Mouse (Mus musculus): ENCODE data around the gene Mpped1. TPM values are rescaled to one million over a fixed set of nuclear protein-coding genes. Genes with fewer than 3 reads are reported as not detected.

Mpped1 gene
- polyA plus RNA-seq, 1 experiment from 2014 or later = 0.41 TPM

- H3K9me3 ChIP-seq = no peaks in the 10 kb centered on the region
- 81% methylated on average over 15 of the region's 15 CpGs for WGBS
- H3K4me2 ChIP-seq = no peak overlapping the region
- H3K27ac ChIP-seq (replicated peaks) = no peak overlapping the region
- peaks cover 22% of the 10 kb centered on the region for H3K27me3 ChIP-seq (replicated peaks)
- no peak overlapping the region for H3K9ac ChIP-seq
- no peak for ATAC-seq (ENCODE audit: extremely low read depth, insufficient number of reproducible peaks, low FRiP score, low TSS enrichment)
- no peaks in the 10 kb centered on the region for H3K36me3 ChIP-seq
- no peaks in the 10 kb centered on the region for H3K4me1 ChIP-seq
- no peak overlapping the region for H3K4me3 ChIP-seq
These were observed 113.6 kb downstream of the Mpped1 start for GRCm38 (mm10) chr15:83892871-83893270.

- Histone ChIP-seq H3K4me2 (no peak overlapping the region), H3K27ac (replicated peaks) (no peak overlapping the region), H3K4me1 (no peaks in the 10 kb centered on the region), H3K36me3 (no peaks in the 10 kb centered on the region), H3K4me3 (no peak overlapping the region), H3K9ac (no peak overlapping the region), H3K27me3 (replicated peaks) (peaks cover 22% of the 10 kb centered on the region), H3K9me3 (no peaks in the 10 kb centered on the region)
- no peak for ATAC-seq (ENCODE audit: extremely low read depth, insufficient number of reproducible peaks, low FRiP score, low TSS enrichment)
- 81% methylated on average over 7 of the region's 7 CpGs for WGBS
These were observed 115.0 kb downstream of the Mpped1 start for GRCm38 (mm10) chr15:83894261-83894660.

GRCm38 (mm10) chr15:83896011-83896410 is 116.7 kb downstream of the Mpped1 start:
- H3K9ac ChIP-seq = no peak overlapping the region
- H3K9me3 ChIP-seq = no peaks in the 10 kb centered on the region
- no peaks in the 10 kb centered on the region for H3K4me1 ChIP-seq
- H3K27me3 ChIP-seq (replicated peaks) = peaks cover 22% of the 10 kb centered on the region
- no peaks in the 10 kb centered on the region for H3K36me3 ChIP-seq
- H3K4me3 ChIP-seq = no peak overlapping the region
- ATAC-seq (ENCODE audit: extremely low read depth, insufficient number of reproducible peaks, low FRiP score, low TSS enrichment) = no peak
- no peak overlapping the region for H3K27ac ChIP-seq (replicated peaks)
- H3K4me2 ChIP-seq = no peak overlapping the region
- 35% methylated on average over 9 of the region's 9 CpGs for WGBS

- peaks cover 32% of the 10 kb centered on the region for H3K27me3 ChIP-seq (replicated peaks)
- no peak overlapping the region for H3K4me3 ChIP-seq
- WGBS = 58% methylated on average over 9 of the region's 9 CpGs
- H3K27ac ChIP-seq (replicated peaks) = no peak overlapping the region
- H3K4me2 ChIP-seq = no peak overlapping the region
- H3K36me3 ChIP-seq = no peaks in the 10 kb centered on the region
- ATAC-seq (ENCODE audit: extremely low read depth, insufficient number of reproducible peaks, low FRiP score, low TSS enrichment) = no peak
- no peak overlapping the region for H3K9ac ChIP-seq
- no peaks in the 10 kb centered on the region for H3K4me1 ChIP-seq
- no peaks in the 10 kb centered on the region for H3K9me3 ChIP-seq
These were observed 118.0 kb downstream of the Mpped1 start for GRCm38 (mm10) chr15:83897286-83897685.

- Histone ChIP-seq H3K4me2 (no peak overlapping the region), H3K27ac (replicated peaks) (no peak overlapping the region), H3K4me3 (no peak overlapping the region), H3K27me3 (replicated peaks) (peaks cover 45% of the 10 kb centered on the region), H3K9me3 (no peaks in the 10 kb centered on the region), H3K36me3 (no peaks in the 10 kb centered on the region), H3K4me1 (no peaks in the 10 kb centered on the region), H3K9ac (no peak overlapping the region)
- no peak for ATAC-seq (ENCODE audit: extremely low read depth, insufficient number of reproducible peaks, low FRiP score, low TSS enrichment)
- 84% methylated on average over 13 of the region's 13 CpGs for WGBS
These were observed 127.2 kb downstream of the Mpped1 start for GRCm38 (mm10) chr15:83906472-83906871.

Other genes with a start within 250 kb of the Mpped1 start
- gene Tspo, start 215.9 kb upstream of the Mpped1 start, polyA plus RNA-seq (2015; fragmentation: Nextera tagmentation; extraction: Ambion mirVana) = 139 and 150 TPM in 2 replicates
- 29.6 and 32.6 TPM in 2 replicates for gene Mcat, start 215.7 kb upstream of the Mpped1 start, polyA plus RNA-seq (2015; fragmentation: Nextera tagmentation; extraction: Ambion mirVana)
- gene Ttll12, start 184.3 kb upstream of the Mpped1 start, polyA plus RNA-seq (2015; fragmentation: Nextera tagmentation; extraction: Ambion mirVana) = 21.9 and 22.0 TPM in 2 replicates
- gene Scube1, start 54.4 kb upstream of the Mpped1 start, polyA plus RNA-seq (2015; fragmentation: Nextera tagmentation; extraction: Ambion mirVana) = 9.1 and 11.0 TPM in 2 replicates

Measured in heart, embryonic 13.5 days (tissue).